Mouse (Mus musculus) bone marrow macrophage, adult 2 months (primary cell): Measurements from ENCODE around the gene Retreg1. TPM values are rescaled to one million over a fixed set of nuclear protein-coding genes. Genes with fewer than 3 reads are reported as not detected.

Experiments used
- H3K27ac ChIP-seq: 2 replicates; pipeline ENCODE4 v1.5.1; 2012; ENCODE audit warnings: low read depth, low read length; ENCODE audit not compliant: insufficient read depth
- H3K4me1 ChIP-seq: 2 replicates; pipeline ENCODE4 v1.6.1; 2012; ENCODE audit warnings: low read length; ENCODE audit not compliant: control insufficient read depth, insufficient read depth
- H3K4me3 ChIP-seq: 2 replicates; pipeline ENCODE4 v1.5.1; 2012; ENCODE audit warnings: mild to moderate bottlenecking, low read length, moderate library complexity; ENCODE audit not compliant: insufficient read depth
- CTCF ChIP-seq: IDR thresholded peaks from 2 replicates; pipeline ENCODE4 v1.5.1; 2012; ENCODE audit warnings: low read depth, mild to moderate bottlenecking, low read length, moderate library complexity
- POLR2A ChIP-seq: IDR thresholded peaks from 2 replicates; pipeline ENCODE4 v1.6.1; 2012; ENCODE audit warnings: mild to moderate bottlenecking, low read depth, low read length, borderline replicate concordance
- polyA plus RNA-seq: library from polyadenylated mRNA; stranded (reverse); fragments of >200 nt; gene quantifications from 2 replicates; pipeline ENCODE4 v1.2.4, GENCODE M21; 2012; ENCODE audit not compliant: missing spikeins, insufficient read depth, insufficient read length

The Retreg1 gene
- polyA plus RNA-seq, 1 experiment = 48.4 TPM

GRCm38 (mm10) chr15:25805336-25806110, 37.5 kb upstream of the Retreg1 start:
- Histone ChIP-seq H3K27ac (no peak overlapping the region), H3K4me1 (peaks cover 3% of the 10 kb centered on the region; the same call in 1 of the 2 replicates), H3K4me3 (no peak overlapping the region)
- peak; percentile 85 for TF ChIP-seq CTCF
- TF ChIP-seq POLR2A = no peak

GRCm38 (mm10) chr15:25806363-25806762, 36.6 kb upstream of the Retreg1 start:
- TF ChIP-seq POLR2A (no peak), CTCF (no peak)
- peaks cover 3% of the 10 kb centered on the region; the same call in 1 of the 2 replicates for H3K4me1 ChIP-seq
- no peak overlapping the region for H3K27ac ChIP-seq
- no peak overlapping the region for H3K4me3 ChIP-seq

GRCm38 (mm10) chr15:25806878-25807277, 36.1 kb upstream of the Retreg1 start:
- Histone ChIP-seq H3K4me1 (peaks cover 3% of the 10 kb centered on the region; the same call in 1 of the 2 replicates), H3K27ac (no peak overlapping the region), H3K4me3 (no peak overlapping the region)
- TF ChIP-seq POLR2A (no peak), CTCF (no peak)

GRCm38 (mm10) chr15:25808677-25809460, 34.1 kb upstream of the Retreg1 start:
- peaks cover 3% of the 10 kb centered on the region; the same call in 1 of the 2 replicates for H3K4me1 ChIP-seq
- TF ChIP-seq CTCF = no peak
- no peak overlapping the region for H3K27ac ChIP-seq
- no peak overlapping the region for H3K4me3 ChIP-seq

GRCm38 (mm10) chr15:25809669-25810068, 33.3 kb upstream of the Retreg1 start:
- H3K27ac ChIP-seq = no peak overlapping the region
- peaks cover 3% of the 10 kb centered on the region; the same call in 1 of the 2 replicates for H3K4me1 ChIP-seq
- H3K4me3 ChIP-seq = no peak overlapping the region
- no peak for TF ChIP-seq POLR2A
- no peak for TF ChIP-seq CTCF

GRCm38 (mm10) chr15:25811834-25812250, 31.1 kb upstream of the Retreg1 start:
- Histone ChIP-seq H3K27ac (no peak overlapping the region), H3K4me3 (no peak overlapping the region), H3K4me1 (peaks cover 3% of the 10 kb centered on the region; the same call in 1 of the 2 replicates)
- TF ChIP-seq CTCF (no peak), POLR2A (no peak)

GRCm38 (mm10) chr15:25812479-25812878, 30.5 kb upstream of the Retreg1 start:
- H3K4me3 ChIP-seq = no peak overlapping the region
- no peak for TF ChIP-seq POLR2A
- TF ChIP-seq CTCF = no peak
- H3K4me1 ChIP-seq = peaks cover 3% of the 10 kb centered on the region; the same call in 1 of the 2 replicates
- H3K27ac ChIP-seq = no peak overlapping the region

GRCm38 (mm10) chr15:25814535-25814934, 28.4 kb upstream of the Retreg1 start:
- Histone ChIP-seq H3K4me1 (no peaks in the 10 kb centered on the region), H3K27ac (no peak overlapping the region), H3K4me3 (no peak overlapping the region)
- TF ChIP-seq POLR2A (no peak), CTCF (no peak)

- Histone ChIP-seq H3K4me1 (no peaks in the 10 kb centered on the region), H3K27ac (no peak overlapping the region), H3K4me3 (no peak overlapping the region)
- no peak for TF ChIP-seq CTCF
- no peak for TF ChIP-seq POLR2A
These were observed 25.8 kb upstream of the Retreg1 start for GRCm38 (mm10) chr15:25817191-25817590.

GRCm38 (mm10) chr15:25821981-25822380, 21.0 kb upstream of the Retreg1 start:
- TF ChIP-seq CTCF = no peak
- no peak for TF ChIP-seq POLR2A
- Histone ChIP-seq H3K4me1 (peaks cover 15% of the 10 kb centered on the region), H3K4me3 (no peak overlapping the region), H3K27ac (no peak overlapping the region)
